Mouse (Mus musculus) kidney, postnatal 10 days (tissue): Measurements from ENCODE around the gene Scn4a.
A peak's percentile ranks its signal among the peaks of the same experiment; 100 is the strongest.
"Not testable (repeated sequence)": the region's sequence is repeated elsewhere in the genome, so short reads cannot be mapped to it uniquely, and the experiment has no call there.

Experiments used
- DNase-seq: peaks from one replicate; pipeline ENCODE4 v3.0.0; 2021; ENCODE audit warnings: mixed read lengths

Scn4a gene

GRCm38 (mm10) chr11:106353188-106353587 is at the start of gene Scn4a:
Gene Scn4a, minus strand, starts transcription at chr11:106353288.
- no peak for DNase-seq

DNA sequence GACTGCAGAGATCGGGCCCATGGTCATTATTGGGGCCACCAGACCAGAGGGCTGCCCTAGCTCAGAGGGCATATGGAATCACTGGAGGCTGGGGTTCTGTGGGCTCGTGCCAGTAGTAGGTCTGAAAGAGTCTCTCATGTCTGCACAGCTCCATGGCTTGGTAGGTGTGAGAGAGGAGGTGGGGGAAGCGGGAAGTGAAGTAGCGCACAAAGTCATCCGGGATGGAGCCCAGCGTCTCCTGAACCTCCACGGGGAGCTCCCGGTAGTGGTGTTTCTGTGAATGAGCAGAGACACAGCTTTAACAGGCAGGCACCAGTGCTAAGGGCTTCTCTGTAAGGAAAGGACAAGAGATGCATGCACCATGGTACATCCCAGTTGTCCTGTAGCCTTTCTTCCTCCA is 45.4 kb upstream of the Scn4a start:
- no peak for DNase-seq

DNA sequence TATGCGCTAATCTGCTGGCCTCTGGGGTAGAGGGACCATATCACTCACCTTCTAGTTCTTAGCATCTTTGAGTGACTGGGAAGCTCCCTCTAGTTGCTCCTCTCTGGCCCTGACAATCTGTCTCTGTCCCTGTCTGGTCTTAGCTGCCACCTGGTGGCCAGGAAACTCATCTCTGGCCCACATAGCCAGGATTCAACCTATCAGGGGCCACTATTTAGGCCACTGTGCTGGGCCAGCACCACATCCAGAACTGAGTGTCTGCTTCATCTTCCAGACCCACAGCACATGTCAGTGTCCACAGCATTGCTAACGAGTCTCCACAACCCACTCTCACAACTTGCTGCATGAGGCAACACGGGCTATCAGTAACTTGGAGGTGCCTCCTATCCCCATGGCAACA is 44.6 kb upstream of the Scn4a start:
- DNase-seq, result no peak

DNA sequence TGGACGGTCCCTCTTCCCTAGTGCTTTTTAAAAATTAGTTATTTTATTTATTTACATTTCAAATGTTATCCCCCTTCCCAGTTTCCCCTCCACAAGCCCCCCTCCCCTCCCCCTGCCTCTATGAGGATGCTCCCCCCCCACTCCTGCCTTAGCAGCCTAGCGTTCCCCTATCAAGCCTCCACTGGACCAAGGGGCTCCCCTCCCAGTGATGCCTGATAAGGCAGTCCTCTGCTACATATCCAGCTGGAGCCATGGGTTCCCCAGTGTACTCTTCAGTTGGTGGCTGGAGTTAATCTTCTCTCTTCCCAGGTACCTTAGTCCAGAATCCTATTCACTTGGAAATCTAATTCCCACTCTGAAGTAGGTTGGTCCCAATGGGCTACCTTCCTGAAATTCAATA is 41.0 kb upstream of the Scn4a start:
- DNase-seq, result not testable (repeated sequence)

DNA sequence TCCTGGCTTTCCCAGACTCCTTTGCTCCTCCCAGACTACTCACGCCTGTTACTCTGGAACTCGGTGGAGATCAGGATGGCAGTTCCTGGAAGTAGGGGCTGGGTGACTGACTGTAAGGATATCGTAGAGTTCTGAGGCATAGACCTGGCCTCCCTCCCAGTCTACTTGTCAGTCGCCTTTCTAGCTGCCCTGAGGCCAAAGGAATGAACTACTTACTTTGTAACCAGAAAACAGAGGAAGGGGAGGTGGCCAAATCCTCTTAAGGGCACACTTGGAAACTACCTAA is 40.2 kb upstream of the Scn4a start:
- no peak for DNase-seq

- no peak for DNase-seq
These were observed 39.7 kb upstream of the Scn4a start for GRCm38 (mm10) chr11:106392597-106393330.

DNA sequence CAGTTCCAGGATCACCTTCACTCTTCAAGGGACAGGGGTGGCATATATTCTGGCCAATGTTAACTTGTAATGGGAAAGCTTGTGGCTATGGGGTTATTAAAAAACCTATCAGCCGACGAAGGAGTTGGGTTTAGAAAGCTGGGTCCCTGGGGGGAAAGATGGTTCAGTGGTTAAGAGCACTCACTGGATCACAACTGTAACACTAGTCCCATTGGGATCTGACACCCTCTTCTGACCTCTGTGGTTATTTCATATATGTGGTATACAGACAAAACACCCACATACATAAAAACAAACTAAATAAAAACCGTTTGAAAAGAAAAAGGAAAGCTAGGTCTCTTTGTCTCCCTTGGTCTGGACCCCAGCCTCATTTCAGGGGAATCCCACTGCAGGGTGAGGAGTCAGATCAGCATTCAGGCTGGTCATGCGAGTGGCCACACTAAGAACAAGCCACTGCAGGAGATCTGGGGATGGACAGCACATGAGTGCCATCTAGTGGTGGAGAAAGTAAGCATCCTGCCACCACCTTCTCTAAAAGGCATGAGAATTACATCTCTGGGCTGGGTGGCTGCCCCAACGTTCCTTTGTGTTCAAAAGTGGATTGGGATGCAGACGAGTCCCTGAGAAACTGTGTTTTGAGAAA is 38.6 kb upstream of the Scn4a start:
- peak; percentile 85 for DNase-seq

GRCm38 (mm10) chr11:106390757-106391156 is 37.7 kb upstream of the Scn4a start:
- peak; percentile 43 for DNase-seq

DNA sequence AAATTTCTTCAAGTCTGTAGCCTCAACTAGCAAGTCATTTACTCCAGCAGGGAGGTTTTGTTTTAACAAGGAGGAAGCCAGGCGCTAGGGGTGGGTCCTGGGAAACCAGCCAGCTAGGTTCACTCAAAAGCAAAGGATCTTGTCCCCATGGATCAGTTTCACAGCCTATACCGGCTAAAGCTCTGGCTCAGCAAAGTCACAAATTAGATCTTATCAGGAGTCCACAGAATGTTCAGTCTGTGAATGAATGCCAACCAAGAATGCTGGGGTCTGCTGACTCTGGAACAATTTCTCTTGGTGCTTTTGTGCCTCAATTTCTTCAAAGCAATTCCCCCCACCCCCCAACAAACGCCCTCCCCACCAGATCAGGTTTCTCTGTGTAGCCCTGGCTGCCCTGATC is 36.5 kb upstream of the Scn4a start:
- DNase-seq, result peak; percentile 48

- DNase-seq, result no peak
These were observed 34.7 kb upstream of the Scn4a start, which contains the start of gene Icam2 for GRCm38 (mm10) chr11:106387791-106388216. Gene Icam2, minus strand, starts transcription at chr11:106388075.

GRCm38 (mm10) chr11:106387020-106387419 is 33.9 kb upstream of the Scn4a start:
- no peak for DNase-seq

DNA sequence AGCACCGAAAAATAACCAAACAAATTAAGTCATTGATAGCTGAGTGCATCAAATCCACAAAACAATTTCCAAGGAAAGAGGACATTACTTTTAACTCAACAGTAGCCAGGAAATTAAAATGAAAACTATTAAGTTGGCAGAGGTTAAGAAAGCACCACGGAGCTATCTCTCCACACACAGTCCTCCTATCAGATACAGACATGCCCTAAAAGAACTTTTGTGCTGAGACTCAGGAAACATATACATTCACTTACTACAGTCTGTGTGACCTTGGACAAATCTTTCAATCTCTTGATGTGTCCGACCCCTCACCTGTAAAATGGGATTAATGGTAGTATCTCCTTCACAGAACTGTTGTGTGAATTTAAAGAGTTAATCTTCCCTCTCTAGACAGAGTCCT is 33.3 kb upstream of the Scn4a start:
- DNase-seq, result no peak

DNA sequence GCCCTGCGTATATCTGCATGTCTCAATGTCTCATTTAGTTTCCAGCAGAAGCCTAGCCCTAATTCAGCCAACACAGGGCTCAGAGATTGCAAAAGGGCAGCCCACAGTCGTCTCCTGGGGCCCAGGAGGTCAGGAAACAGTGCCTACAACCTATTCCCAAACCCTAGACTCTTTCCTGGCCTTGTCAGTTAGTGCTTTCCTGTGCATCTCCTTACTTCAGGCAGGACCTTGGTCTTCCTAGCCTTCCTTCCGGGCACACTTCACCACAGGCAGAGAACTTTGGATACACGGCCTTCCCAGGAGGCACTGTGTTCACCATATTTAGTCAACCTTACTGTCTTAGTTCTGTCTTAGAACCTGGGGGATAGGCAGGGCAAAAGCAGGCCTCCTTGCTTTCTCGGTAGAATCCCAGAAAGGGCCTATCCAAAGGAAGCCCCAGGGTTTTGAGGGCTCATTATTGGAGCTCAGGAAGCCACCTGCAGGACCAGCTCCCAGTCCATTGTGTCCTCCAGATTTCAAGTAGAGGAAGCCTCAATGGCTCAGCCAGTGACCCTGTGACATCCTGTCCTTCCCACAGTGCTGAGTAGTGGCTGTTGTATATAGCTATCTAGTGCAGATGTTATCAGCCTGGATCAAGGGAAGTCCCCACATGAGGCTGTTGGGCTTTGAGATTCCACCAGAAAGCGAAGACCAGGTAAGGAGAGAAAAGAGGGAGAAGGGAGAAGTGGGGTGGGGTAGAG is 30.1 kb upstream of the Scn4a start:
- DNase-seq, result no peak

DNA sequence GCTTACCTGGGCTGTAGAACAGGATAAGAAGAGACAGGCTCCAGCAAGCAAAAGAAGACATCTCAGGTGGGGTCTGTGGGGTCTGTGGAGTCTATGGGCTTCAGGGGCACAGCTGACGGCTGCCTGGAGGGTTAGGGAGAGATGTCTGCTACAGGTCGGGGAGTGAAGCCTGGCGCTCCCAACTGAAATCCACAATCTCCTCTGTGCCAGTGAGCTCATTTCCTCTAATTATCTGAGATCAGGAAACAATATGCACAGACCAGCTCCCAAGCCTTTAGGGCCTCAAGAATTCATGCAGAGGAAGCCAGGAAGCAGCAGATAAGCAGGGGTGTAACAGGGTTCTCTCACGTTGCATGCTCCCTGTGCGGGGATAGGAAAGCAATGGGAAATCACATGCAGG is 29.3 kb upstream of the Scn4a start:
- peak; percentile 34 for DNase-seq

DNA sequence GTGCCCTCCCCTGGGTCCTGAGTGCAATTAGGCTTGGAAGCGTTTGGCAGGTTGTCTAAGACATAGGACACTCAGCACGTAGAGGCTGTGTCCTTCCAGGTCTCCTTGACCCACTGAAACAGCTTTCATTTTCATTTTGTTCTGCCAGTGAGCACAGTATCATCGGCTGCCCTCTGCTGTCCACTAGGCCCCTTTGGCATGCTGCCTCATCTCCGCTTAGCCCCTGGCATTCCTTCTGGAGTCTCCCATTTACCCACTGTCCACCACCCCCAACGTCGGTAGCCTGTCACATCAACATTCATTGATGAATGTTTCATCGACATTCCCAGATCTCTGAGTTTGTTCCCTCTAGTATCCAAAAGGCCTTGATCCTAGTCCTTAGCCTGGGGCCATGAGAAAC is 28.8 kb upstream of the Scn4a start:
- DNase-seq, result peak; percentile 57

DNA sequence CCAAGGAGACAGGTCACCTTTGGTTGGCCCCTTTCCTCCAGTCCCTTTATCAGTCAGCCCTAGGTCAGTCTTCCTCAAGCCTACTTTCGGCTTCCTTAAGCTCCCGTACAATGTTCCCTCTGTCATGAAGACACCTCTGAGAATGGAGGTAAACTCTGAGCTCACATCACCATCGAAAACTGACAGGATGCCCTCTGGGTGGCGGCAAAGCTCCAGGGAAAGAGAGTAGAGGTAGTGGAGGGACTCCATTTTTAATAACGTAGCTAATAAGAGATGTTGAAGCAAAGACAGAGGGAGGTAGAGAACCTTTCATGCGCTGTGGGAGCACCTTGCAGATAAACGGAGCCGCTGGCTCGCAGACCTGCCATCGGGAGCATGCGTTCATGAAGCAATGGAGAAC is 27.9 kb upstream of the Scn4a start:
- no peak for DNase-seq

DNA sequence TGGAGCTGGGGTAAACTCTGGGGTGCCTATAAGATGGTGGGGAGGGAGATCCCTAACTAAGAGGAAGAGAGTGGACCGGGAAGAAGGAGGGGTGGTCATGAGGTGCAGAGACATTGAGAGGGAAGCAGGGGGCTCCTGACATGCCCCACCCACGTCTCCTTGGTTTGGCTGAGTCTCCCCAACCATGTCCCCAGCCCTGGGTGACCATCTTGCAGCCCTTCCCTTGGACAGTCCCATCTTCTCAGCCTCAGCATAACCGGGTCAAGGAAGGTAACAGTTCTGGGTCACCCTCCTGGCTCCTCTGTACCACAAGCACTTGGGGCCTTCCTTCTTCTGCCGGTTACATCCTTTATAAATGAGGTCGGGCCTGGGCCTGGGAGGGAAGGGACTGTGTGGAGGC is 21.9 kb upstream of the Scn4a start:
- no peak for DNase-seq

DNA sequence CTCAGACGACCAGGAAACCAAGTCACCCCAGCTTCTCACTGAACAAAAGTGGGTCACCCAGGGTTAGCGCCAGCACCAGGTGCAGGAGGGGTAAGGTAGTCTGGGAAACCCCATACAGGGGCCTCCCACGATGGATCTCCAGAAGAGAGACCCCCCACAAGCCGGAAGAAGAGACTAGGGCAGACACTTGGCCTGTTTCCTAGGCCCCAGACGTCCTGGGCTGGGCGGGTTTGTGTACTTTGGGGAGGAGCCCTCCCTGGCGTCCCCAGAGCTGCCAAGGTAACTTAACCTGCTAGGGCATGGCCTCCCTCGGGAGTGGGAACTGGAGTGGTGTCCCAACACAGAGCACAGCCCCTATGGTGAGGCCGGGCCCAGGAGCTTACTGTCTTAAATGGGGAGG is 21.5 kb upstream of the Scn4a start:
- DNase-seq, result no peak

DNA sequence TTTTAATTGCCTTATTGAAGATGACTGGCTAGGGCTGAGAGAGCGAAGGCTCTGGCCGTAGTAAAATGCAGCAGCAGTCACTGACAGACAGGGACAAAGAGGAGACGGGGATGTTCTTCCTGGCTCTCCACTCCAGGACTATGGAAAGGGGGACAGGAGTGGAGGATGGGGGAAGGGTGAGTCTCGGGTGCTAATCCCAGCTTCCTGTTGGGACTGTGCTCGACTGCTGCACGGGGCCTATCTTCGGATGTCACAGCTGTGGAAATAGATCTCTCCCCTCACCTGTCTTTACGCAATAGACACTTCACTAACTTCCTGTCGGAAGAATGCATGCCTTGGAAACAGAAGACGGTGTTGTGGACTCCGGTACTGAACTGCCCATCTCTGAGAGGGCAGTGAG is 20.9 kb upstream of the Scn4a start:
- DNase-seq, result no peak

DNA sequence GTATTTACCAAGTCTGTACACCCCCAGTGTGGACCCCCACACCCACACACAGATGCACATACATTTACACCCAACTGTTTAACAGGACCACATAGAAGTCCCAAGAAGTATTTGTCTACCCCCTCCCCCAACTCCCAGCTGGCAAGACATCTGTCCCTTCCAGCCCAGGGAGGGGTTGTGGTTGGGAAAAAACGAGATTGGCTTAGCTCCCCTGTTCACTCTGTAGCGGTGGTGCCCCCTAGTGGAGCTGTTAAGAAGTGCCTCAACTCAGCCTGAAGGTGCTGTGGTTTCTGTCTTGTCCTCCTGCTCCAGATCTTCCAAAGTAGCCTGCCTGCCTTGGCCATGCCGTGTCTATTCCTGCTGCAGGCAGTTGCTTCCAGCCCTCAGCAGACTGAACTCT is 13.2 kb upstream of the Scn4a start:
- peak; percentile 89 for DNase-seq

DNA sequence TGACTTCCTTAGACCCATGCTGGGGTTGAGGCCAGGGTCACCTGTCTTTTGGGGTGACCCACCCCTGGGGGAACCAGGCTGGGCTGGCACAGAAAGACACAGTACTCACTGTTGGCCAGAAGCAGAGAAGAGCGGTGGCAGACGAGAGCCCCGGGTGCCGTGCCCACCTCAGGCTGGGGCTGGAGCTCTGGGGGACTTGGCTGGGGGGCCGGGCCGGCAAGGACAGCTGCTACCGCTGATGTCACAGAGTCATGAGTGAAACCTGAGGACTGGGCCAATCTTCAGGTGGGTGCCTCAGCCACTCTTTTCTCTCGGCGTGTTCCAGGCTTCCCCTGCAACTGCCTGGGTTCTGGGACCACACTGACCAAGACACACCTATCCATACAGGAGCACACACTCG is 12.3 kb upstream of the Scn4a start, which contains the start of gene Prr29:
Prr29 (plus strand) TSS at position 107 of the 400 bp plus-strand sequence.
- no peak for DNase-seq

GRCm38 (mm10) chr11:106364712-106365111 is 11.6 kb upstream of the Scn4a start:
- DNase-seq, result peak; percentile 43

GRCm38 (mm10) chr11:106359350-106359749 is 6.3 kb upstream of the Scn4a start:
- no peak for DNase-seq
